Mouse (Mus musculus) liver, adult 2 months (tissue): ENCODE measurements around the gene Parvb. TPM values are rescaled to one million over a fixed set of nuclear protein-coding genes. Genes with fewer than 3 reads are reported as not detected.

Source experiments
- DNase-seq: peaks from one replicate; pipeline ENCODE4 v3.0.0-alpha.2; 2011; ENCODE audit warnings: low read depth, low spot score; ENCODE audit errors: extremely low read depth
- H3K27ac ChIP-seq: fragments of 200-500 bp; replicated peaks from 2 replicates; pipeline ENCODE4 v1.5.1; 2012; ENCODE audit warnings: low read depth, mild to moderate bottlenecking, control low read depth, inconsistent platforms, low read length; ENCODE audit not compliant: insufficient read depth
- H3K27me3 ChIP-seq: fragments of 200-500 bp; 2 replicates; pipeline ENCODE4 v1.6.1; 2012; ENCODE audit warnings: mild to moderate bottlenecking, moderate library complexity, low read length, inconsistent platforms; ENCODE audit not compliant: control insufficient read depth, insufficient read depth
- H3K36me3 ChIP-seq: fragments of 200-500 bp; 2 replicates; pipeline ENCODE4 v1.6.1; 2012; ENCODE audit warnings: low read length, inconsistent platforms; ENCODE audit not compliant: control insufficient read depth, insufficient read depth
- H3K4me1 ChIP-seq: fragments of 200-500 bp; 2 replicates; pipeline ENCODE4 v1.6.1; 2011; ENCODE audit warnings: low read length; ENCODE audit not compliant: control insufficient read depth, insufficient read depth
- H3K4me3 ChIP-seq: fragments of 200-500 bp; 2 replicates; pipeline ENCODE4 v1.5.1; 2011; ENCODE audit warnings: low read depth, mild to moderate bottlenecking, control low read depth, low read length, moderate library complexity; ENCODE audit not compliant: insufficient read depth
- H3K79me2 ChIP-seq: fragments of 200-500 bp; 2 replicates; pipeline ENCODE4 v1.6.1; 2012; ENCODE audit warnings: inconsistent platforms, mild to moderate bottlenecking, low read length, moderate library complexity; ENCODE audit not compliant: control insufficient read depth, insufficient read depth
- H3K9ac ChIP-seq: fragments of 200-500 bp; 2 replicates; pipeline ENCODE4 v1.6.1; 2012; ENCODE audit warnings: low read depth, mild to moderate bottlenecking, control low read depth, inconsistent platforms, low read length
- CTCF ChIP-seq: fragments of 200-500 bp; IDR thresholded peaks from 2 replicates; pipeline ENCODE4 v1.5.1; 2011; ENCODE audit warnings: low read depth, low read length, control low read depth
- POLR2A ChIP-seq: fragments of 200-500 bp; IDR thresholded peaks from 2 replicates; pipeline ENCODE4 v1.6.1; 2011; ENCODE audit warnings: low read length, control low read depth; ENCODE audit not compliant: insufficient read depth; ENCODE audit errors: extremely low read depth
- WGBS: fragments of 180-500 bp; shearing (Covaris S2); methylation state at CpG from one replicate; pipeline ENCODE4 v1.1.7; 2018; 5-methylcytosine and 5-hydroxymethylcytosine counted together
- polyA plus RNA-seq: library from polyadenylated mRNA; depleted of rRNA; stranded (reverse); fragments of >200 nt; gene quantifications from 2 replicates; pipeline ENCODE4 v1.2.3, GENCODE M21; 2012
- total RNA-seq: library from RNA; depleted of rRNA; stranded (reverse); fragments of >200 nt; gene quantifications from 2 replicates; pipeline ENCODE4 v1.2.3, GENCODE M21; 2014

Parvb gene
- total and polyA plus RNA-seq, 2 experiments: 0.55 to 2.0 TPM

DNA sequence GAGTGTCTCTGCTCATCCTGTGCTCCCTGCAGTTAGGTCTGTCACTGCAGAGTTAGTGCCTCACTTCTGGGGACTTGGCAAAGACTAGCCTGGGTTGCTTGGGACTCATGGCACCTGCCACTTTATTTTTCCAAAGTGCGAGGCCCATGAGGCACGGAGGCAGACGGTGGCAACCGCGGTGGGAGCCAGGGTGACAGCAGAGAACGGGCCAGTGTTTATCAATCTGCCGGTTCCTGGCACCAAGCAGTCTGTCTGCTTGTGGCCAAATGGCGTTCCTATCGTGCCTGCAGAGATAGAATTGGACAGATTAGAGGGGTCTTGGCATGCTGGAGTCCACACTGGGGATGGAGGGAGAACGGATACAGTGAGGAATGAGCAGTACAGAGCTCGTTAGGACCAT is 78.4 kb downstream of the Parvb start:
- no peak for DNase-seq
- TF ChIP-seq POLR2A: no peak
- TF ChIP-seq CTCF: no peak
- Histone ChIP-seq H3K79me2 (no peaks in the 10 kb centered on the region), H3K27me3 (no peaks in the 10 kb centered on the region), H3K4me3 (no peak overlapping the region), H3K4me1 (peaks cover 8% of the 10 kb centered on the region), H3K36me3 (no peaks in the 10 kb centered on the region), H3K9ac (no peak overlapping the region), H3K27ac (no peak overlapping the region)
- 56% methylated on average over 11 of the region's 11 CpGs for WGBS

DNA sequence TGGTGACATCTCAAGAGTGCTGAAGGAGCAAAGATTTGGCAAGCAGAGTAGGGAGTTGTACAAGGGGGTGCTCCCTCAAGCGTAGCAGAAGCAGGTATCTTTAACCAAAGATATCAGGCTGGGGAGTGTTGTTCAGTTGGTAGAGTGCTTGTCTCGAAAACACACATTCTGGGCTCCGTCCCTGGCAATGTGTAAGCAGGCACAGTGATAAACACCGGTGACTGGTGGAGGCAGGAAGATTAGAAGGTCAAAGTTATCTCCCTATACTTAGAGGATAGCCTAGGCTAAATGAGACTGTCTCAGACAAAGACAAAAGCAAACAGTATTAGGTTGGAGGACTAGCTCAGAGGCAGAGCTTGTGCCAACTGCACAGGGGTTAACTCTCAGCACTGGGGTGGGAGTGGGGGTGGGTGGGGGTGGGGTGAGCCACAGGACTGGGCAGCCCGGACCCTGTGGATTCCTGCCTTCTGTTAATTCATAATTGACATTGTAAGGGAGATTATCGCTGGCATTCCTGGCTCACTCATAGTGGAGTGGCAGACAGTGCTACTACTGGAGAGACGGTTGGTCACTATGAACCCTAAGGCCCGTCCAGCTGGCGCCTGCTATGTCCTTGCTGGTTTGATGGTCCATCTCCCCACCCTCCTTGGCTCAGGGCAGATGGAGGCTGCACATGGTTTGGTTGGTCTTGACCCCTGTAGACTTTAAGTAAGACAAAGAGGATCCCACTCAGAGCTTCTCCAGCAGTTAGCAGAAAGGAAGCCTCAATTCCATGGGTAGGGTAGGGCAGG is 79.6 kb downstream of the Parvb start:
- TF ChIP-seq POLR2A (no peak), CTCF (no peak)
- no peak overlapping the region for H3K9ac ChIP-seq
- DNase-seq: no peak
- H3K36me3 ChIP-seq: no peaks in the 10 kb centered on the region
- H3K27ac ChIP-seq: no peak overlapping the region
- H3K79me2 ChIP-seq: no peaks in the 10 kb centered on the region
- peaks cover 8% of the 10 kb centered on the region for H3K4me1 ChIP-seq
- H3K4me3 ChIP-seq: no peak overlapping the region
- 71% methylated on average over 9 of the region's 9 CpGs for WGBS
- no peaks in the 10 kb centered on the region for H3K27me3 ChIP-seq

GRCm38 (mm10) chr15:84312878-84313565 is 81.2 kb downstream of the Parvb start:
- peaks cover 8% of the 10 kb centered on the region for H3K4me1 ChIP-seq
- no peaks in the 10 kb centered on the region for H3K36me3 ChIP-seq
- TF ChIP-seq POLR2A (no peak), CTCF (no peak)
- no peaks in the 10 kb centered on the region for H3K27me3 ChIP-seq
- H3K79me2 ChIP-seq: no peaks in the 10 kb centered on the region
- no peak for DNase-seq
- no peak overlapping the region for H3K9ac ChIP-seq
- no peak overlapping the region for H3K27ac ChIP-seq
- WGBS: 86% methylated on average over 8 of the region's 10 CpGs
- no peak overlapping the region for H3K4me3 ChIP-seq

- H3K27ac ChIP-seq: no peak overlapping the region
- TF ChIP-seq CTCF (no peak), POLR2A (no peak)
- H3K27me3 ChIP-seq: no peaks in the 10 kb centered on the region
- no peaks in the 10 kb centered on the region for H3K36me3 ChIP-seq
- H3K79me2 ChIP-seq: no peaks in the 10 kb centered on the region
- DNase-seq: no peak
- H3K4me3 ChIP-seq: no peak overlapping the region
- no peak overlapping the region for H3K9ac ChIP-seq
- peaks cover 8% of the 10 kb centered on the region for H3K4me1 ChIP-seq
- 84% methylated on average over 9 of the region's 9 CpGs for WGBS
These were observed 81.7 kb downstream of the Parvb start for GRCm38 (mm10) chr15:84313566-84313878.

DNA sequence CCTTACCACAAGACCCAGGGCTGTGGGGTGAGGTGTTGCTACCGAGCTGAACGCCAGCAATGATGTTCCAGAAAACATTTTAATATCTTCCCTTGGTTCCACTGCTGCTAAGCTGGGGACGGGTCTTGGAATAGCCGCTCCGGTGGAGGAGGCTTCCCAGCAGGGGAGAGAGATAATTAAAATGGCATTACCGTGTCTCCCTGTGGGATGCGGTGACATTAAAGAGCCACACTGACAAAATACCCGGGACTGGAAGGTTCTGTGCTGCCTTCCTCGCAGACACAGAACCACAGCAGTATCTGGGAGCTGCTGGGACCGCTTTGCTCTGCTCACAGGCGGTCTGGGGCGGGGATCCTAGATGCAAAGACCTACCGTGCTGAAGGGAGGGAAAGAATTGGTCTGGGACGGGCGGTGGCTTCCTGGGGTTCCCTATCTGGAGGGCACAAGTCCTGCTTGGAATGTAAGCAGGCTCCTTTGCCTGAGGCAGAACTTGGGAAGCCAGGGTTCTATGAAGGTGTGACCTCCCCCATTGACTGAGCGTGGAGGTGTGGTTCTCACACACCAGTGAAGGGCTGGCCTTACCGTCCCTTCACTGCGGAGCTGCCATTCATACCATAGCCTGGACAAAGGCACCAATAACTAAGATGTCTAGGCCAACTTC is 82.7 kb downstream of the Parvb start:
- no peak overlapping the region for H3K27ac ChIP-seq
- no peak for DNase-seq
- no peaks in the 10 kb centered on the region for H3K36me3 ChIP-seq
- no peak overlapping the region for H3K4me3 ChIP-seq
- WGBS: 76% methylated on average over 18 of the region's 18 CpGs
- no peak overlapping the region for H3K9ac ChIP-seq
- no peaks in the 10 kb centered on the region for H3K27me3 ChIP-seq
- peaks cover 8% of the 10 kb centered on the region for H3K4me1 ChIP-seq
- TF ChIP-seq POLR2A (no peak), CTCF (no peak)
- H3K79me2 ChIP-seq: no peaks in the 10 kb centered on the region
